Comparison of ENCODE assay signal across 12 mouse cellular contexts in genomic region chr5:142001973-142002372, GRCm38 (mm10).
"Had no signal": no experiment of that assay in that cellular context is flagged by ENCODE, and none has a peak within 500 bp of the region (broad histone marks: within the 10 kb centered on the region; RNA-seq: fewer than 3 reads in every experiment).

No protein-coding gene starts in this region.

- H3K27me3 ChIP-seq: limb, embryonic 15.5 days; liver, embryonic 12.5 days; midbrain, embryonic 15.5 days had no signal

- H3K36me3 ChIP-seq: limb, embryonic 15.5 days; midbrain, embryonic 15.5 days had no signal

- DNase-seq: kidney, postnatal 36 days; layer of hippocampus, adult 9-11 months; layer of hippocampus, postnatal 36 days; lung, embryonic 14.5 days; lung, postnatal 10 days; lung, postnatal 4 days; right cerebral cortex, postnatal 14 days; thymus, postnatal 4 days had no signal

- H3K9me3 ChIP-seq: limb, embryonic 15.5 days; midbrain, embryonic 15.5 days had no signal

- ATAC-seq: liver, embryonic 12.5 days; midbrain, embryonic 15.5 days had no signal

- H3K9ac ChIP-seq: limb, embryonic 15.5 days; liver, embryonic 12.5 days; lung, embryonic 14.5 days; midbrain, embryonic 15.5 days had no signal

- H3K27ac ChIP-seq: limb, embryonic 15.5 days; liver, embryonic 12.5 days; midbrain, embryonic 15.5 days had no signal

- H3K4me1 ChIP-seq: liver, embryonic 12.5 days; midbrain, embryonic 15.5 days had no signal

- H3K4me3 ChIP-seq: limb, embryonic 15.5 days; liver, embryonic 12.5 days; midbrain, embryonic 15.5 days had no signal

- H3K4me2 ChIP-seq: limb, embryonic 15.5 days; liver, embryonic 12.5 days; lung, embryonic 14.5 days; midbrain, embryonic 11.5 days; midbrain, embryonic 15.5 days had no signal
